Mouse (Mus musculus) right cerebral cortex, postnatal 10 days (tissue): ENCODE measurements at regions not wholly inside any gene's neighbourhood (a gene's known extent, or its start where the extent isn't known, plus 50 kb on each side); places are given as distances from the start of the nearest gene placed in this dataset.

Source experiments
- DNase-seq, 2 experiments: peaks; one replicate each; pipeline ENCODE4 v3.0.0; 2021; ENCODE audit warnings: low spot score in 2 of 2

- DNase-seq: no peak
Measured at GRCm38 (mm10) chr5:67155582-67155981, 56.5 kb upstream of the Phox2b start.

- no peak for DNase-seq
Measured at GRCm38 (mm10) chr5:67156911-67157310, 57.8 kb upstream of the Phox2b start.

GRCm38 (mm10) chr5:67176827-67177226, 77.7 kb upstream of the Phox2b start:
- DNase-seq: no peak

- DNase-seq: no peak
Measured at GRCm38 (mm10) chr5:67179221-67179620, 80.1 kb upstream of the Phox2b start.

- peak; percentile 28 to 44 for DNase-seq
Measured at GRCm38 (mm10) chr5:67189376-67189901, 70.9 kb upstream of the Tmem33 start.

GRCm38 (mm10) chr5:67194065-67194464, 66.3 kb upstream of the Tmem33 start:
- DNase-seq: no peak

GRCm38 (mm10) chr5:67205083-67205738, 55.2 kb upstream of the Tmem33 start:
- DNase-seq: no peak
